8 mouse cellular contexts compared by ENCODE assay signal in genomic region chr3:27983935-27984577, GRCm38 (mm10). TPM values are rescaled to one million over a fixed set of nuclear protein-coding genes. Genes with fewer than 3 reads are reported as not detected.
DNase-seq lines count a peak whose midpoint lies in the region; ATAC-seq and TF ChIP-seq lines count a peak whose summit lies in the region.

No protein-coding gene starts in this region.

- DNase-seq in spleen, adult 2 months (ENCODE audit: low read depth in 1 of 2, low spot score in 2 of 2) = peak in 1 of 2 experiments; percentile 8
- DNase-seq in spleen, adult 12 weeks (ENCODE audit: low spot score) = no peak
- DNase-seq in heart, adult 2 months = peak; percentile 72 to 85
- DNase-seq in kidney, adult 11 months = peak; percentile 83

- peak; percentile 87 for ATAC-seq in embryonic facial prominence, embryonic 12.5 days (ENCODE audit: insufficient number of reproducible peaks, insufficient read depth, low FRiP score, low TSS enrichment)
- peak; percentile 91 for ATAC-seq in limb, embryonic 13.5 days (ENCODE audit: low FRiP score, low read depth)
- ATAC-seq in midbrain, embryonic 13.5 days = peak; percentile 96
- ATAC-seq in stomach, embryonic 14.5 days (ENCODE audit: insufficient number of reproducible peaks, insufficient read depth, low FRiP score, low read depth) = peak; percentile 90

- no peak for TF ChIP-seq POLR2A in spleen, adult 2 months (IDR thresholded peaks at IDR 0.05; ENCODE audit: low read depth, low read length)
- TF ChIP-seq POLR2A in heart, adult 2 months (IDR thresholded peaks at IDR 0.05; ENCODE audit: insufficient read depth, low read depth, low read length) = peak; percentile 74

- no peak overlapping the region for H3K9ac ChIP-seq in embryonic facial prominence, embryonic 12.5 days
- peak overlapping the region; percentile 61 for H3K9ac ChIP-seq in heart, adult 2 months (ENCODE audit: low read depth, low read length)
- no peak overlapping the region for H3K9ac ChIP-seq in limb, embryonic 13.5 days
- no peak overlapping the region for H3K9ac ChIP-seq in midbrain, embryonic 13.5 days (replicated peaks)
- no peak overlapping the region for H3K9ac ChIP-seq in stomach, embryonic 14.5 days (replicated peaks; ENCODE audit: low read depth, low read length)

- no peaks in the 10 kb centered on the region for H3K27me3 ChIP-seq in spleen, adult 2 months (ENCODE audit: control insufficient read depth, insufficient read depth, low read length)
- no peaks in the 10 kb centered on the region for H3K27me3 ChIP-seq in embryonic facial prominence, embryonic 12.5 days
- no peaks in the 10 kb centered on the region for H3K27me3 ChIP-seq in heart, adult 2 months (ENCODE audit: control insufficient read depth, insufficient read depth, low read length)
- no peaks in the 10 kb centered on the region for H3K27me3 ChIP-seq in limb, embryonic 13.5 days
- H3K27me3 ChIP-seq in midbrain, embryonic 13.5 days = no peaks in the 10 kb centered on the region
- no peaks in the 10 kb centered on the region for H3K27me3 ChIP-seq in stomach, embryonic 14.5 days (ENCODE audit: control insufficient read depth, insufficient read depth, low read length)

- no peaks in the 10 kb centered on the region for H3K79me2 ChIP-seq in heart, adult 2 months (replicated peaks; ENCODE audit: control insufficient read depth, insufficient read depth, low read length)

- peak overlapping the region; percentile 55 for H3K4me3 ChIP-seq in spleen, adult 2 months (ENCODE audit: extremely low read depth, insufficient read depth, insufficient read length)
- H3K4me3 ChIP-seq in embryonic facial prominence, embryonic 12.5 days = peak overlapping the region; percentile 20; the same call in 1 of the 2 replicates
- H3K4me3 ChIP-seq in heart, adult 2 months = peak overlapping the region; percentile 61
- peak overlapping the region; percentile 28 for H3K4me3 ChIP-seq in limb, embryonic 13.5 days
- H3K4me3 ChIP-seq in midbrain, embryonic 13.5 days (replicated peaks) = peak overlapping the region; percentile 20
- H3K4me3 ChIP-seq in stomach, embryonic 14.5 days (ENCODE audit: low read depth, low read length) = peak overlapping the region; percentile 17

- intact Hi-C loops in heart, adult 2 months (cut with DNase I) = loop anchor here (2.0 to 5.0 kb wide), 6 partner anchors 45 to 761 kb away; partner anchors contain the start of genes Fndc3b and Pld1

- TF ChIP-seq CTCF in spleen, adult 2 months (IDR thresholded peaks at IDR 0.05; ENCODE audit: extremely low read depth, insufficient read depth, insufficient read length, insufficient replicate concordance) = no peak
- TF ChIP-seq CTCF in heart, adult 2 months (IDR thresholded peaks at IDR 0.05) = no peak

- WGBS in spleen, adult 2 months = 3% methylated on average over 14 of the region's 14 CpGs
- WGBS in embryonic facial prominence, embryonic 12.5 days = 12% methylated on average over 14 of the region's 14 CpGs
- under 1% methylated on average over 14 of the region's 14 CpGs for WGBS in heart, adult 2 months
- 14% methylated on average over 14 of the region's 14 CpGs for WGBS in limb, embryonic 13.5 days
- WGBS in midbrain, embryonic 13.5 days = 15% methylated on average over 14 of the region's 14 CpGs
- WGBS in stomach, embryonic 14.5 days = 11% methylated on average over 14 of the region's 14 CpGs

- TF ChIP-seq EP300 in heart, adult 2 months (IDR thresholded peaks at IDR 0.05; ENCODE audit: insufficient read depth, low read depth, low read length) = 0 out of 2 replicates have a peak, but pooled peaks have one; percentile 13

- peak overlapping the region; percentile 43 for H3K4me2 ChIP-seq in embryonic facial prominence, embryonic 12.5 days (replicated peaks)
- H3K4me2 ChIP-seq in limb, embryonic 13.5 days (replicated peaks) = peak overlapping the region; percentile 59
- H3K4me2 ChIP-seq in midbrain, embryonic 13.5 days (replicated peaks) = peak overlapping the region; percentile 41
- peak overlapping the region; percentile 44 for H3K4me2 ChIP-seq in stomach, embryonic 14.5 days (replicated peaks; ENCODE audit: low read depth, low read length)

- no peaks in the 10 kb centered on the region for H3K36me3 ChIP-seq in spleen, adult 2 months (ENCODE audit: control insufficient read depth, insufficient read depth, low read length)
- H3K36me3 ChIP-seq in embryonic facial prominence, embryonic 12.5 days = no peaks in the 10 kb centered on the region
- no peaks in the 10 kb centered on the region; the same call in 1 of the 2 replicates for H3K36me3 ChIP-seq in heart, adult 2 months (ENCODE audit: control insufficient read depth, insufficient read depth, low read length)
- H3K36me3 ChIP-seq in limb, embryonic 13.5 days = no peaks in the 10 kb centered on the region
- no peaks in the 10 kb centered on the region for H3K36me3 ChIP-seq in midbrain, embryonic 13.5 days
- H3K36me3 ChIP-seq in stomach, embryonic 14.5 days (ENCODE audit: control insufficient read depth, insufficient read depth, low read length) = no peaks in the 10 kb centered on the region

- H3K9me3 ChIP-seq in embryonic facial prominence, embryonic 12.5 days = no peaks in the 10 kb centered on the region
- H3K9me3 ChIP-seq in limb, embryonic 13.5 days = no peaks in the 10 kb centered on the region
- H3K9me3 ChIP-seq in midbrain, embryonic 13.5 days = no peaks in the 10 kb centered on the region
- no peaks in the 10 kb centered on the region for H3K9me3 ChIP-seq in stomach, embryonic 14.5 days (ENCODE audit: control insufficient read depth, low read depth, low read length)

- no peak overlapping the region for H3K27ac ChIP-seq in spleen, adult 2 months (ENCODE audit: insufficient read depth, low read length)
- H3K27ac ChIP-seq in embryonic facial prominence, embryonic 12.5 days = no peak overlapping the region
- H3K27ac ChIP-seq in heart, adult 2 months = peak overlapping the region; percentile 65
- no peak overlapping the region for H3K27ac ChIP-seq in limb, embryonic 13.5 days
- peak overlapping the region; percentile 19; the same call in 1 of the 2 replicates for H3K27ac ChIP-seq in midbrain, embryonic 13.5 days
- H3K27ac ChIP-seq in stomach, embryonic 14.5 days (ENCODE audit: low read length) = peak overlapping the region; percentile 17; the same call in 1 of the 2 replicates

- peaks cover 3% of the 10 kb centered on the region; the same call in 1 of the 2 replicates for H3K4me1 ChIP-seq in spleen, adult 2 months (ENCODE audit: control insufficient read depth, insufficient read depth, insufficient read length)
- peaks cover 8% of the 10 kb centered on the region; the same call in 1 of the 2 replicates for H3K4me1 ChIP-seq in embryonic facial prominence, embryonic 12.5 days
- peaks cover 7% of the 10 kb centered on the region for H3K4me1 ChIP-seq in heart, adult 2 months (ENCODE audit: control insufficient read depth, insufficient read depth, low read length)
- peaks cover 36% of the 10 kb centered on the region for H3K4me1 ChIP-seq in limb, embryonic 13.5 days
- H3K4me1 ChIP-seq in midbrain, embryonic 13.5 days (replicated peaks) = peaks cover 15% of the 10 kb centered on the region
- peaks cover 4% of the 10 kb centered on the region; the same call in 1 of the 2 replicates for H3K4me1 ChIP-seq in stomach, embryonic 14.5 days (ENCODE audit: control insufficient read depth, insufficient read depth, low read length)

RNA-seq across cellular contexts. Expression of gene Pld1, which starts 45.6 kb away (rescaled TPM):
- polyA plus RNA-seq in spleen, adult 2 months (2012; rRNA removed) = 0.86 and 0.95 TPM in 2 replicates
- 3.1 and 4.2 TPM in 2 replicates for polyA plus RNA-seq in embryonic facial prominence, embryonic 12.5 days (2016; fragmentation: Nextera tagmentation; extraction: Ambion mirVana)
- total RNA-seq in heart, adult 2 months (2021) = 10 to 100 TPM; 11.4 to 11.8 TPM
- polyA plus RNA-seq in heart, adult 2 months (2012; rRNA removed) = 4.0 and 6.0 TPM in 2 replicates
- polyA plus RNA-seq in limb, embryonic 13.5 days (2015; fragmentation: Nextera tagmentation; extraction: Ambion mirVana) = 4.5 and 5.4 TPM in 2 replicates
- 3.4 and 3.5 TPM in 2 replicates for polyA plus RNA-seq in midbrain, embryonic 13.5 days (2015; fragmentation: Nextera tagmentation; extraction: Ambion mirVana)
- polyA plus RNA-seq in stomach, embryonic 14.5 days (2014; fragmentation: Nextera tagmentation; extraction: Ambion mirVana) = 6.9 and 7.6 TPM in 2 replicates

Comparison
In these comparisons a context has a peak if more than half of its experiments do, and no peak if none do; other contexts are left out.
1. H3K27ac ChIP-seq: peak in heart, adult 2 months (single experiment), midbrain, embryonic 13.5 days (single experiment) and stomach, embryonic 14.5 days (single experiment); none in spleen, adult 2 months (single experiment), embryonic facial prominence, embryonic 12.5 days (single experiment) and limb, embryonic 13.5 days (single experiment).
2. Peak in every context shown above with its lines, with median percentiles within 50 percentile points of each other: H3K4me3 ChIP-seq, ATAC-seq and H3K4me2 ChIP-seq.